Mouse (Mus musculus) intestine, postnatal 0 days (tissue): ENCODE measurements around the gene Camkk1. TPM values are rescaled to one million over a fixed set of nuclear protein-coding genes. Genes with fewer than 3 reads are reported as not detected.

Experiments
- ATAC-seq: fragments of 200-750 bp; cut with Nextera tagmentation; 2 replicates; pipeline ENCODE4 v1.8.0; 2017; ENCODE audit warnings: mild to moderate bottlenecking, moderate TSS enrichment, moderate library complexity
- H3K27ac ChIP-seq: fragments of 300-500 bp; sonication (generic); 2 replicates; pipeline ENCODE4 v1.5.1; 2014; ENCODE audit warnings: mild to moderate bottlenecking, low read depth, low read length, moderate library complexity
- H3K27me3 ChIP-seq: fragments of 300-500 bp; sonication (generic); replicated peaks from 2 replicates; pipeline ENCODE4 v1.6.1; 2014; ENCODE audit warnings: low read length, mixed read lengths; ENCODE audit not compliant: control insufficient read depth, insufficient read depth
- H3K36me3 ChIP-seq: fragments of 300-500 bp; sonication (generic); 2 replicates; pipeline ENCODE4 v1.6.1; 2014; ENCODE audit warnings: mild to moderate bottlenecking, moderate library complexity; ENCODE audit not compliant: control insufficient read depth, insufficient read depth
- H3K4me1 ChIP-seq: fragments of 300-500 bp; sonication (generic); replicated peaks from 2 replicates; pipeline ENCODE4 v1.6.1; 2014; ENCODE audit warnings: antibody characterized with exemption, low read length, mixed read lengths; ENCODE audit not compliant: control insufficient read depth, insufficient read depth
- H3K4me2 ChIP-seq: fragments of 300-500 bp; sonication (generic); replicated peaks from 2 replicates; pipeline ENCODE4 v1.6.1; 2014; ENCODE audit warnings: low read depth, mild to moderate bottlenecking, moderate library complexity
- H3K4me3 ChIP-seq: fragments of 300-500 bp; sonication (generic); 2 replicates; pipeline ENCODE4 v1.5.1; 2014; ENCODE audit warnings: low read depth, low read length
- H3K9ac ChIP-seq: fragments of 300-500 bp; sonication (generic); 2 replicates; pipeline ENCODE4 v1.6.1; 2014; ENCODE audit warnings: mild to moderate bottlenecking, low read depth, low read length
- H3K9me3 ChIP-seq: fragments of 300-500 bp; sonication (generic); 2 replicates; pipeline ENCODE4 v1.6.1; 2016; ENCODE audit warnings: mixed run types; ENCODE audit not compliant: control insufficient read depth
- CTCF ChIP-seq: sonication (generic); IDR thresholded peaks from 2 replicates; pipeline ENCODE4 v1.5.1; 2016; ENCODE audit warnings: low read depth, mild to moderate bottlenecking, control low read depth, antibody characterized with exemption, moderate library complexity
- WGBS: fragments of 180-500 bp; shearing (Covaris S2); extraction: QIAGEN DNeasy Blood & Tissue Kit; methylation state at CpG from one replicate; pipeline ENCODE4 v1.1.7; 2014; 5-methylcytosine and 5-hydroxymethylcytosine counted together
- polyA plus RNA-seq: library from polyadenylated mRNA; unstranded; fragments of >200 nt; fragmentation: Nextera tagmentation; extraction: Ambion mirVana; gene quantifications from 2 replicates; pipeline ENCODE4 v1.2.1, GENCODE M21; 2015

Camkk1 gene
- polyA plus RNA-seq, 1 experiment from 2014 or later = 3.5 TPM

DNA sequence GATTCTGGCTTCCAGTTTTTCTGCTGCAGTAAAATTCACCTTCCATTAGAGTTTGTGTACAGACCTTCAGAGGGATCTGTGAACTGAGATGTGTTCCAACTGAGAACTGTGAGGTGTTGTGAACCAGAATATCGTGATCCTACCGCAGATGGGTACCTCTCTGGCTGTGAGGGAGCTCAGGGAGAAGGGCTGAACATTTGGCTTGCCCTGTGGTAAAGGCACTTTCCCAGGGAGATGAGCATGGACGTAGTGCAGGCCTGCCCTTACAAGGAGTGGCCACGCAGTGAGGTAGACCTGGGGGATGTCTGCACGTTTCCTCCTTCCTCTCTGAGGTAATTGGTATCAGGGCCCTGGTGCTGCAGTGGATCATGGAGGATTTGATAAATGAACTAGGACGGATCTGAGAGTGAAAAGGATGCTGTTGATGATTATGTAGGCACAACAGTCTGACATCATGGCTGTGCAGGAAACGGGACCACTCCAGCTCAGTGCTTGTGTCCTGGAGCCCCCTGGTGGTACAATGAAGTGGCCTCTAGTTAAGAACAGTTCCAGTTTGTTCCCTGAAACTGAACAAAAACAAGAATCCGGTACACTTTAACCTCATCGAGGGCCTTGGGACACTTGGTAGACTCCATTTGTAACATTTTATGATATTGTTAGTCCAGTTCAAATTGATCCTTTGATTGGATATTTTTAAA, 20.4 kb downstream of the Camkk1 start:
- TF ChIP-seq CTCF = peak; percentile 93
- 0 out of 2 replicates have a peak, but pooled peaks cover 9% of the 10 kb centered on the region for H3K36me3 ChIP-seq
- H3K9me3 ChIP-seq = no peaks in the 10 kb centered on the region
- 61% methylated on average over 9 of the region's 9 CpGs for WGBS
- no peak overlapping the region for H3K9ac ChIP-seq
- H3K4me2 ChIP-seq = no peak overlapping the region
- H3K4me1 ChIP-seq = no peaks in the 10 kb centered on the region
- no peaks in the 10 kb centered on the region for H3K27me3 ChIP-seq
- H3K4me3 ChIP-seq = no peak overlapping the region
- no peak for ATAC-seq
- no peak overlapping the region for H3K27ac ChIP-seq

DNA sequence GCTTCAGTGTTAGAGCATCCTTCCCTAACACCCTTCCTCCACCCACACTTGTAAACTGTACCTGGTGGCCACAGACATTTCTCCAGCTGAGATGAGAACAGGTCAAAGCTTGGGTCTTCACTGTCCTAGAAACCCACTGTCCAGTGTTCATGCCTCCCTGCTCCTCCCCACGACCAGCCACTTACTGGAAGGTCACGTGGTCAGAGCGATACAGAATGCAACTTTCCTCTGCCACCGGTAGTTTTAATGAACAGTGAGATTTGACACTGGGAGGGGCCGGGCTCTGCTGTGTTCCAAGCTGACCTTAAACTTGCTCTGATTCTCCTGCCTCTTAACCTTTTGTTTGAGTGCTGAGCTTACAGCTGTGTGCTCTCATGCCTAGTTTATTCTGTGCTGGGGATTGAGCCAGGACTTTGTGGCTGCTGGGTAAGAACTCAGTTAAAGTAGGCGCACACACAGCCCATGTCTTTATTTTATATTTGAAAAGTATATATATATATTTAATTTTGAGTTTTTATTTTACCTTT, 25.5 kb downstream of the Camkk1 start:
- Histone ChIP-seq H3K9ac (no peak overlapping the region), H3K27ac (no peak overlapping the region), H3K27me3 (no peaks in the 10 kb centered on the region), H3K4me3 (no peak overlapping the region), H3K4me1 (no peaks in the 10 kb centered on the region), H3K9me3 (no peaks in the 10 kb centered on the region), H3K36me3 (no peaks in the 10 kb centered on the region), H3K4me2 (no peak overlapping the region)
- 38% methylated on average over 6 of the region's 6 CpGs for WGBS
- ATAC-seq = no peak
- TF ChIP-seq CTCF = no peak

DNA sequence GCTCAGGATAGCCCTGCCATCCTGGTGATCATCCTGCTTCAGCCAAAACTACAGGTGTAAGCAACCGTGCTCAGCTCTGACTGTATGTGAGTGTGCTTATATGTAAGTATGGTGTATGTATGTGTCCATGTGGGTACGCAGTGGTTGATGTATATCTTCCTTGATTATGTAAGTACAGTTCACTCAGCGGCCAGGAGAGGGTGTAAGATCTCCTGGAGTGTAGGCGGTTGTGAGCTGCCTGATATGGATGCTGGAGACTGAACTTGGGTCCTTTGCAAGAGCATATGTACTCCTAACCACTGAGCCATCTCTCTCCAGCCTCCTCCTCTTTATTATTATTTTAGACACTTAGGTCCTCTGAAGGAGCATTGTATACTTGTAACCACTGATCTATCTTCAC, 26.0 kb downstream of the Camkk1 start:
- no peak overlapping the region for H3K4me2 ChIP-seq
- peak; percentile 33 for TF ChIP-seq CTCF

DNA sequence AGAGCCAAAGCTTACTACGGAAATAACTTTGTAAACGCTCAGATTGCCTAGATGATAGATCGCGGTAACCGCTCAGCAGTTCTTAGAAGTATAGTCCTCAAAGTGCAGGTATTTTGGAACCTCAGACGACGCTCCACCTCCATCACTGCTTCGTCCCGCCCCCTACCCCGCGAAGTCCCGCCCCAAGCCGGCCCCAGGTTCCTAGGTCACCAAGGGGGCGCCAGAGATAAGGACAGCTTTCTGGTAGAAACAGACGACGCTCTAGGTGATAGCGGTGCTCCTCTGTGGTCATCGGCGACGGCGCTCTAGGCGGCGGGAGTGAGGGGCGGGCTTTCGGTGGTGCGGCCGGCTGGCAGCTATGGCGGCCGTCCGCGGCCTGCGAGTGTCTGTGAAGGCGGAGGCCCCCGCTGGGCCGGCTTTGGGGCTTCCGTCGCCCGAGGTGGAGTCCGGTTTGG, 28.8 kb downstream of the Camkk1 start, which contains the start of gene Ncbp3:
Gene Ncbp3, plus strand, starts transcription at position 242 of the 455 bp plus-strand sequence.
- no peaks in the 10 kb centered on the region for H3K9me3 ChIP-seq
- H3K27me3 ChIP-seq = no peaks in the 10 kb centered on the region
- H3K4me2 ChIP-seq = peak within 1 kb of the TSS; percentile 74
- peak; percentile 86 for TF ChIP-seq CTCF
- H3K9ac ChIP-seq = peak within 1 kb of the TSS; percentile 85
- no peaks in the 10 kb centered on the region for H3K4me1 ChIP-seq
- peak within 1 kb of the TSS; percentile 81 for H3K27ac ChIP-seq
- WGBS = under 1% methylated on average over 39 of the region's 39 CpGs
- H3K4me3 ChIP-seq = peak within 1 kb of the TSS; percentile 83
- peak; percentile 96 for ATAC-seq
- H3K36me3 ChIP-seq = peaks cover 16% of the 10 kb centered on the region; the same call in 1 of the 2 replicates

More for the DNA sequence above, 26.0 kb downstream of the Camkk1 start:
- H3K4me3 ChIP-seq = no peak overlapping the region
- ATAC-seq = no peak
- WGBS = 74% methylated on average over 4 of the region's 4 CpGs
- H3K27me3 ChIP-seq = no peaks in the 10 kb centered on the region
- no peaks in the 10 kb centered on the region for H3K4me1 ChIP-seq
- no peak overlapping the region for H3K27ac ChIP-seq
- no peak overlapping the region for H3K9ac ChIP-seq
- no peaks in the 10 kb centered on the region for H3K9me3 ChIP-seq
- no peaks in the 10 kb centered on the region for H3K36me3 ChIP-seq

DNA sequence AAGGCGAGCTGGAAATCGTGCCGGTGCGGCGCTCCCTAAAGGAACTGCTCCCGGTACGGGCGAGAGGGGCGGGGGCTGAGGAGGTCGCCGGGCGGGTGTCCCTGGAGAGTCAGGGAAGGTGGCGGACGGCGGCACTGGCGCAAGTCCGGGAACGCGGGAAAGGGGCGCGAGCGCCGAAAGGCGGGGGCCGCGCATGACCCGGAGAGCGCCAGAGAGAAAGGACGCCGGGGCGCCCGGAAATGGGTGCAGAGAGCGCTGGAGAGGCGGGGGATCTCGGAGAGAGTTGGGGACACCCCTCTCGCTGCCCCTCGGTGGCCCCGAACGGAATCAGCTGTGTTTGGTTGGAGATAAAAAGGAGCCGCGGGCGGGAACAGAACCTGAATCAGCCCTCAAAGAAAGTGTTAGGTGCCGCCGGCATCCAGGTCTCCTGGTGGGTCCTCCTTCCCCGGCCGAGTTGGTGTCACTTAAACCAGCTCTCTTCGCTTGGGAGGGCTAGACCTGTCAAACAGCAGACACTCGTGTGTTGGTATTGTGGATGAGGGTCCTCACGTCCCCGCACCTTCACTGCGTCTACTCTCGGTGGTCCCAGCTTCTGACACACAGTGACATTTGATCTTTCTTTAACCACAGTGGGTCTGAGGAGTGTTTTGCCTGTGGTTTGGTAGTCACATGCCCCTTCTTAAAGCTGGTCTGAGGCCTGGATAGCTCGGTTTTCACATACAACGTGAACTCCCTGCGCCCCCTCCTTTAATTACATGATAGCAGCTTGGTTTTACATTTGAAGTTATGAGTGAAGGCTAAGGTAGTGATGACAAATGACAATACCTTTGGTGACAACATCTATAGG, 29.4 kb downstream of the Camkk1 start:
- Histone ChIP-seq H3K4me1 (no peaks in the 10 kb centered on the region), H3K9ac (peak overlapping the region; percentile 85), H3K4me2 (peak overlapping the region; percentile 74), H3K27ac (peak overlapping the region; percentile 81), H3K4me3 (peak overlapping the region; percentile 83), H3K36me3 (peaks cover 16% of the 10 kb centered on the region; the same call in 1 of the 2 replicates), H3K9me3 (no peaks in the 10 kb centered on the region), H3K27me3 (no peaks in the 10 kb centered on the region)
- WGBS = 1% methylated on average over 55 of the region's 55 CpGs
- TF ChIP-seq CTCF = no peak
- ATAC-seq = peak; percentile 59

DNA sequence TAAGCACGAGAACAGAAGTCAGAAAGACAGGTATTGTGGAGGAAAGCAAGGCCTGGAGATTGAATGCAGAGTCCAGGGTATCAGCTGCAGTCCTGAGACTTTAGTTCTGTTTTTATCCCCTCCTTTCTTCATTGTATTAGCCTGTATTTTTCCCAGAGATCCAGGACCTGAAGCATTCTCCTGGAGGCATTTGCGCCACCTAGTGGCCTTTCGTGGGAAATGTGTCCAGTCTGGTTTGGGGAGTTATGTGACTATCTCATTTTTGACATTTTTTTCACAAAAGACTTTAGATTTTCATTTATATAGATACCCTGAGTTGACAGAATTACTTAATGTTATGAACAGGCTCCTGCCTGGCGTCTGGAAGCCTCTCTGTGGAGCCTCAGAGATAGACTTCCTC, 30.5 kb downstream of the Camkk1 start:
- Histone ChIP-seq H3K4me1 (no peaks in the 10 kb centered on the region), H3K27ac (no peak overlapping the region), H3K9me3 (no peaks in the 10 kb centered on the region), H3K36me3 (peaks cover 26% of the 10 kb centered on the region; the same call in 1 of the 2 replicates), H3K4me2 (peak overlapping the region; percentile 74), H3K9ac (no peak overlapping the region), H3K27me3 (no peaks in the 10 kb centered on the region), H3K4me3 (no peak overlapping the region)
- WGBS = 5% methylated on average over 4 of the region's 4 CpGs
- TF ChIP-seq CTCF = peak; percentile 87
- no peak for ATAC-seq
